Mouse (Mus musculus): ENCODE measurements at regions not wholly inside any gene's neighbourhood (a gene's known extent, or its start where the extent isn't known, plus 50 kb on each side); places are given as distances from the start of the nearest gene placed in this dataset.

GRCm38 (mm10) chr11:18750080-18750375, 268.8 kb downstream of the Meis1 start:
- 83% methylated on average over 2 of the region's 2 CpGs for WGBS
- Histone ChIP-seq H3K27ac (ENCODE audit: low read depth) (no peak overlapping the region), H3K4me1 (ENCODE audit: control insufficient read depth, insufficient read depth) (no peaks in the 10 kb centered on the region)

GRCm38 (mm10) chr11:18749265-18750079, 269.3 kb downstream of the Meis1 start:
- Histone ChIP-seq H3K9ac (replicated peaks; ENCODE audit: low read depth, low read length) (no peak overlapping the region), H3K4me3 (ENCODE audit: low read depth, low read length) (no peak overlapping the region), H3K4me1 (ENCODE audit: control insufficient read depth, insufficient read depth) (no peaks in the 10 kb centered on the region), H3K27me3 (ENCODE audit: control insufficient read depth, insufficient read depth, low read length) (no peaks in the 10 kb centered on the region), H3K9me3 (replicated peaks; ENCODE audit: control insufficient read depth, low read length) (no peaks in the 10 kb centered on the region), H3K27ac (ENCODE audit: low read depth) (no peak overlapping the region), H3K36me3 (replicated peaks; ENCODE audit: control insufficient read depth, insufficient read depth, low read length) (no peaks in the 10 kb centered on the region), H3K4me2 (ENCODE audit: low read depth, low read length) (no peak overlapping the region)
- TF ChIP-seq CTCF (IDR thresholded peaks at IDR 0.05; ENCODE audit: low read depth): no peak
- TF ChIP-seq EP300 (IDR thresholded peaks at IDR 0.05; ENCODE audit: low read depth): no peak
- DNase-seq (ENCODE audit: low spot score) (no peak), ATAC-seq (ENCODE audit: insufficient read depth, low read depth) (no peak)
- WGBS: 59% methylated on average over 9 of the region's 9 CpGs

More at GRCm38 (mm10) chr11:18750080-18750375, 268.8 kb downstream of the Meis1 start:
- H3K9me3 ChIP-seq (replicated peaks; ENCODE audit: control insufficient read depth, low read length): no peaks in the 10 kb centered on the region
- no peaks in the 10 kb centered on the region for H3K27me3 ChIP-seq (ENCODE audit: control insufficient read depth, insufficient read depth, low read length)
- no peak for TF ChIP-seq CTCF (IDR thresholded peaks at IDR 0.05; ENCODE audit: low read depth)
- TF ChIP-seq EP300 (IDR thresholded peaks at IDR 0.05; ENCODE audit: low read depth): no peak
- H3K4me3 ChIP-seq (ENCODE audit: low read depth, low read length): no peak overlapping the region
- H3K36me3 ChIP-seq (replicated peaks; ENCODE audit: control insufficient read depth, insufficient read depth, low read length): no peaks in the 10 kb centered on the region
- DNase-seq (ENCODE audit: low spot score): no peak
- H3K4me2 ChIP-seq (ENCODE audit: low read depth, low read length): no peak overlapping the region
- no peak overlapping the region for H3K9ac ChIP-seq (replicated peaks; ENCODE audit: low read depth, low read length)
- no peak for ATAC-seq (ENCODE audit: insufficient read depth, low read depth)

- Histone ChIP-seq H3K27me3 (ENCODE audit: control insufficient read depth, insufficient read depth, low read length) (no peaks in the 10 kb centered on the region), H3K4me1 (ENCODE audit: control insufficient read depth, insufficient read depth) (no peaks in the 10 kb centered on the region), H3K4me3 (ENCODE audit: low read depth, low read length) (no peak overlapping the region), H3K4me2 (ENCODE audit: low read depth, low read length) (no peak overlapping the region), H3K9me3 (replicated peaks; ENCODE audit: control insufficient read depth, low read length) (no peaks in the 10 kb centered on the region), H3K9ac (replicated peaks; ENCODE audit: low read depth, low read length) (no peak overlapping the region), H3K27ac (ENCODE audit: low read depth) (no peak overlapping the region), H3K36me3 (replicated peaks; ENCODE audit: control insufficient read depth, insufficient read depth, low read length) (no peaks in the 10 kb centered on the region)
- DNase-seq (ENCODE audit: low spot score) (no peak), ATAC-seq (ENCODE audit: insufficient read depth, low read depth) (no peak)
- WGBS: 51% methylated on average over 7 of the region's 7 CpGs
- TF ChIP-seq CTCF (IDR thresholded peaks at IDR 0.05; ENCODE audit: low read depth) (no peak), EP300 (IDR thresholded peaks at IDR 0.05; ENCODE audit: low read depth) (no peak)
Measured at GRCm38 (mm10) chr11:18747871-18748461, 270.8 kb downstream of the Meis1 start.

- TF ChIP-seq EP300 (IDR thresholded peaks at IDR 0.05; ENCODE audit: low read depth): no peak
- TF ChIP-seq CTCF (IDR thresholded peaks at IDR 0.05; ENCODE audit: low read depth): no peak
- H3K9me3 ChIP-seq (replicated peaks; ENCODE audit: control insufficient read depth, low read length): no peaks in the 10 kb centered on the region
- H3K36me3 ChIP-seq (replicated peaks; ENCODE audit: control insufficient read depth, insufficient read depth, low read length): no peaks in the 10 kb centered on the region
- no peak for DNase-seq (ENCODE audit: low spot score)
- WGBS: 78% methylated on average over 9 of the region's 9 CpGs
- no peak overlapping the region for H3K4me3 ChIP-seq (ENCODE audit: low read depth, low read length)
- H3K4me2 ChIP-seq (ENCODE audit: low read depth, low read length): no peak overlapping the region
- H3K27me3 ChIP-seq (ENCODE audit: control insufficient read depth, insufficient read depth, low read length): no peaks in the 10 kb centered on the region
- H3K9ac ChIP-seq (replicated peaks; ENCODE audit: low read depth, low read length): no peak overlapping the region
- ATAC-seq (ENCODE audit: insufficient read depth, low read depth): no peak
- no peaks in the 10 kb centered on the region for H3K4me1 ChIP-seq (ENCODE audit: control insufficient read depth, insufficient read depth)
- no peak overlapping the region for H3K27ac ChIP-seq (ENCODE audit: low read depth)
Measured at GRCm38 (mm10) chr11:18747361-18747760, 271.4 kb downstream of the Meis1 start.

- 81% methylated on average over 5 of the region's 5 CpGs for WGBS
- ATAC-seq (ENCODE audit: insufficient read depth, low read depth): no peak
- Histone ChIP-seq H3K4me3 (ENCODE audit: low read depth, low read length) (no peak overlapping the region), H3K36me3 (replicated peaks; ENCODE audit: control insufficient read depth, insufficient read depth, low read length) (no peaks in the 10 kb centered on the region), H3K27me3 (ENCODE audit: control insufficient read depth, insufficient read depth, low read length) (no peaks in the 10 kb centered on the region), H3K27ac (ENCODE audit: low read depth) (no peak overlapping the region), H3K4me2 (ENCODE audit: low read depth, low read length) (no peak overlapping the region), H3K4me1 (ENCODE audit: control insufficient read depth, insufficient read depth) (no peaks in the 10 kb centered on the region), H3K9ac (replicated peaks; ENCODE audit: low read depth, low read length) (no peak overlapping the region), H3K9me3 (replicated peaks; ENCODE audit: control insufficient read depth, low read length) (no peaks in the 10 kb centered on the region)
- no peak for DNase-seq (ENCODE audit: low spot score)
- TF ChIP-seq EP300 (IDR thresholded peaks at IDR 0.05; ENCODE audit: low read depth) (no peak), CTCF (IDR thresholded peaks at IDR 0.05; ENCODE audit: low read depth) (no peak)
Measured at GRCm38 (mm10) chr11:18746486-18746885, 272.3 kb downstream of the Meis1 start.
